Mouse (Mus musculus) hindbrain, embryonic 11.5 days (tissue): ENCODE data around the gene Ndel1. TPM values are rescaled to one million over a fixed set of nuclear protein-coding genes. Genes with fewer than 3 reads are reported as not detected.

Source experiments
- ATAC-seq: fragments of 200-750 bp; cut with Nextera tagmentation; 2 replicates; pipeline ENCODE4 v1.8.0; 2017; ENCODE audit warnings: mild to moderate bottlenecking, moderate TSS enrichment, moderate library complexity; ENCODE audit not compliant: low FRiP score
- DNase-seq: peaks from one replicate; pipeline ENCODE4 v3.0.0-alpha.2; 2015; ENCODE audit warnings: low spot score
- H3K27ac ChIP-seq: fragments of 300-500 bp; sonication (generic); 2 replicates; pipeline ENCODE4 v1.5.1; 2014; ENCODE audit warnings: mild to moderate bottlenecking, low read depth, low read length
- H3K27me3 ChIP-seq: fragments of 300-500 bp; sonication (generic); 2 replicates; pipeline ENCODE4 v1.6.1; 2014; ENCODE audit warnings: mild to moderate bottlenecking, low read length, moderate library complexity, mixed read lengths; ENCODE audit not compliant: control insufficient read depth, insufficient read depth
- H3K36me3 ChIP-seq: fragments of 300-500 bp; sonication (generic); 2 replicates; pipeline ENCODE4 v1.6.1; 2014; ENCODE audit warnings: mild to moderate bottlenecking, low read length, moderate library complexity, mixed read lengths; ENCODE audit not compliant: control insufficient read depth, insufficient read depth
- H3K4me1 ChIP-seq: fragments of 300-500 bp; sonication (generic); replicated peaks from 2 replicates; pipeline ENCODE4 v1.6.1; 2014; ENCODE audit warnings: low read length, mixed read lengths; ENCODE audit not compliant: control insufficient read depth, insufficient read depth
- H3K4me2 ChIP-seq: fragments of 300-500 bp; sonication (generic); replicated peaks from 2 replicates; pipeline ENCODE4 v1.6.1; 2014; ENCODE audit warnings: mild to moderate bottlenecking, low read depth, low read length
- H3K4me3 ChIP-seq: fragments of 300-500 bp; sonication (generic); 2 replicates; pipeline ENCODE4 v1.5.1; 2014; ENCODE audit warnings: low read depth, low read length
- H3K9ac ChIP-seq: fragments of 300-500 bp; sonication (generic); 2 replicates; pipeline ENCODE4 v1.6.1; 2014; ENCODE audit warnings: low read depth, low read length
- H3K9me3 ChIP-seq: fragments of 300-500 bp; sonication (generic); 2 replicates; pipeline ENCODE4 v1.6.1; 2016; ENCODE audit warnings: low read length; ENCODE audit not compliant: control insufficient read depth
- WGBS: fragments of 180-500 bp; shearing (Covaris S2); extraction: QIAGEN DNeasy Blood & Tissue Kit; methylation state at CpG from one replicate; pipeline ENCODE4 v1.1.7; 2014; 5-methylcytosine and 5-hydroxymethylcytosine counted together
- polyA plus RNA-seq: library from polyadenylated mRNA; unstranded; fragments of >200 nt; fragmentation: Nextera tagmentation; extraction: Ambion mirVana; gene quantifications from 2 replicates; pipeline ENCODE4 v1.2.1, GENCODE M21; 2014

Gene Ndel1
- polyA plus RNA-seq, result 53.3 and 55.0 TPM in 2 replicates

DNA sequence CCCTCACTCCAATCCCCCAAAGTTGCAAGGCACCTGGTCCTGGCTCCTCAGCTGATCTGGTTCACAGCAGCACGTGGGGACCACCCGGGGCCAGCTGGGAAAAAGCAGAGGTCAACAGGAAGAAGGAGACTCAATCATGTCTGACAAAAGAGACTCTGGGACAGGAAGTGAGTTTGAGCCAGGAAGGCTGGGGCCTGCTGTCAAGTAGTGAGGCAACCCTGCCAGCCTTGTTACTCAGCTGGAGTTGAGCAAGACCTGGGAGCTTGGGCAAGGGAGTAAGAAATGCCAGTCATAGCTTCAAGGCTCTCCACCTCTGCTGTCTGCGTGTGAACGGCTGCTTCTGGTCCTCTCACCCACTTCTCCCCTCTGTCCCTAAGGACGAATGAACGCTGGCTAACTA, at the start of gene Ndel1:
Gene Ndel1, minus strand, starts transcription at position 111 of the 400 bp plus-strand sequence.
- no peaks in the 10 kb centered on the region for H3K36me3 ChIP-seq
- no peaks in the 10 kb centered on the region for H3K9me3 ChIP-seq
- no peak within 1 kb of the TSS for H3K4me2 ChIP-seq
- no peak for DNase-seq
- H3K4me1 ChIP-seq, result no peaks in the 10 kb centered on the region
- no peak for ATAC-seq
- H3K9ac ChIP-seq, result no peak within 1 kb of the TSS
- H3K27me3 ChIP-seq, result no peaks in the 10 kb centered on the region
- no peak within 1 kb of the TSS for H3K4me3 ChIP-seq
- H3K27ac ChIP-seq, result no peak within 1 kb of the TSS
- WGBS, result 64% methylated on average over 6 of the region's 6 CpGs

GRCm38 (mm10) chr11:68914566-68914965, 42.9 kb upstream of the Ndel1 start:
- ATAC-seq (no peak), DNase-seq (no peak)
- Histone ChIP-seq H3K9ac (no peak overlapping the region), H3K9me3 (no peaks in the 10 kb centered on the region), H3K36me3 (no peaks in the 10 kb centered on the region), H3K27me3 (no peaks in the 10 kb centered on the region), H3K4me2 (no peak overlapping the region), H3K27ac (no peak overlapping the region), H3K4me1 (no peaks in the 10 kb centered on the region), H3K4me3 (no peak overlapping the region)
- WGBS, result 93% methylated on average over 4 of the region's 4 CpGs

- Histone ChIP-seq H3K9ac (no peak overlapping the region), H3K4me1 (no peaks in the 10 kb centered on the region), H3K4me2 (no peak overlapping the region), H3K4me3 (no peak overlapping the region), H3K27ac (no peak overlapping the region), H3K9me3 (no peaks in the 10 kb centered on the region), H3K36me3 (no peaks in the 10 kb centered on the region), H3K27me3 (no peaks in the 10 kb centered on the region)
- DNase-seq (no peak), ATAC-seq (no peak)
- WGBS, result 74% methylated on average over 14 of the region's 14 CpGs
These were observed 40.0 kb upstream of the Ndel1 start for GRCm38 (mm10) chr11:68911531-68912177.

DNA sequence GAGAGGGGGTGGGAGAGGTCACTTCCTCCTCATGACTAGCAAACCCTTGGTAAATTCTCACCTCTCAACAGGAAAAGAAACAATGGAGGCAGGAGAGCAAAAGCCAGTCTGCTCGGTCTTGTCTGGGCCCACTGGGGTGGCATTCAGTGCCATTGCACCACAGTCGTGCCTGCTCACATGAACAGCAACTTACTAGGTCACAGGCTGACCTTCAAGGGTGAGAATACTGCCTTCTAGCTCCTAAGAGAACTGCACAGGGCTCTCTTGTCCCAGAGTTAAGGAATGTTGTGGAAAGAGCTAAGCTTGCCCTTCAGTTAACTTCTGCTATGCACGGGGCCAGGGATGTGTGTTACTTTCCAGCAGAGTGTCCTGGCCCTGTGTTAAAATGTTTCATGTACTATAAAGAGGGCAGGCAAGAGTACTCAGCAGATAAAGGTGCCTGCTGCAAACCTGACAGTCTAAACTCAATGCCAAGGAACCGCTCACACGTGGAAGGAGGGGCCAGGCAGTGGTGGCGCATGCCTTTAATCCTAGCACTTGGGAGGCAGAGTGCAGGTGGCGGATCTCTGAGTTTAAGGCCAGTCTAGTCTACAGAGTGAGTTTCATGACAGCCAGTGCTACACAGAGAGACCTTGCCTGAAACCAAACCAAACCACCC, 37.3 kb upstream of the Ndel1 start:
- Histone ChIP-seq H3K4me3 (no peak overlapping the region), H3K4me1 (no peaks in the 10 kb centered on the region), H3K9me3 (no peaks in the 10 kb centered on the region), H3K9ac (no peak overlapping the region), H3K36me3 (peaks cover 6% of the 10 kb centered on the region; the same call in 1 of the 2 replicates), H3K4me2 (no peak overlapping the region), H3K27me3 (no peaks in the 10 kb centered on the region), H3K27ac (no peak overlapping the region)
- DNase-seq (no peak), ATAC-seq (no peak)
- 53% methylated on average over 7 of the region's 7 CpGs for WGBS

- WGBS, result 71% methylated on average over 3 of the region's 3 CpGs
- DNase-seq, result no peak
- H3K27ac ChIP-seq, result no peak overlapping the region
- no peaks in the 10 kb centered on the region; the same call in 1 of the 2 replicates for H3K4me1 ChIP-seq
- H3K36me3 ChIP-seq, result peaks cover 8% of the 10 kb centered on the region; the same call in 1 of the 2 replicates
- H3K27me3 ChIP-seq, result no peaks in the 10 kb centered on the region
- no peak overlapping the region for H3K4me2 ChIP-seq
- no peak overlapping the region for H3K9ac ChIP-seq
- ATAC-seq, result no peak
- no peaks in the 10 kb centered on the region for H3K9me3 ChIP-seq
- H3K4me3 ChIP-seq, result no peak overlapping the region
These were observed 35.6 kb upstream of the Ndel1 start for GRCm38 (mm10) chr11:68907251-68907650.

- Histone ChIP-seq H3K9me3 (no peaks in the 10 kb centered on the region), H3K36me3 (peaks cover 8% of the 10 kb centered on the region; the same call in 1 of the 2 replicates), H3K27ac (no peak overlapping the region), H3K4me1 (no peaks in the 10 kb centered on the region; the same call in 1 of the 2 replicates), H3K27me3 (no peaks in the 10 kb centered on the region), H3K4me2 (no peak overlapping the region), H3K4me3 (no peak overlapping the region), H3K9ac (no peak overlapping the region)
- 86% methylated on average over 4 of the region's 4 CpGs for WGBS
- ATAC-seq (no peak), DNase-seq (no peak)
These were observed 34.8 kb upstream of the Ndel1 start for GRCm38 (mm10) chr11:68906461-68906790.

DNA sequence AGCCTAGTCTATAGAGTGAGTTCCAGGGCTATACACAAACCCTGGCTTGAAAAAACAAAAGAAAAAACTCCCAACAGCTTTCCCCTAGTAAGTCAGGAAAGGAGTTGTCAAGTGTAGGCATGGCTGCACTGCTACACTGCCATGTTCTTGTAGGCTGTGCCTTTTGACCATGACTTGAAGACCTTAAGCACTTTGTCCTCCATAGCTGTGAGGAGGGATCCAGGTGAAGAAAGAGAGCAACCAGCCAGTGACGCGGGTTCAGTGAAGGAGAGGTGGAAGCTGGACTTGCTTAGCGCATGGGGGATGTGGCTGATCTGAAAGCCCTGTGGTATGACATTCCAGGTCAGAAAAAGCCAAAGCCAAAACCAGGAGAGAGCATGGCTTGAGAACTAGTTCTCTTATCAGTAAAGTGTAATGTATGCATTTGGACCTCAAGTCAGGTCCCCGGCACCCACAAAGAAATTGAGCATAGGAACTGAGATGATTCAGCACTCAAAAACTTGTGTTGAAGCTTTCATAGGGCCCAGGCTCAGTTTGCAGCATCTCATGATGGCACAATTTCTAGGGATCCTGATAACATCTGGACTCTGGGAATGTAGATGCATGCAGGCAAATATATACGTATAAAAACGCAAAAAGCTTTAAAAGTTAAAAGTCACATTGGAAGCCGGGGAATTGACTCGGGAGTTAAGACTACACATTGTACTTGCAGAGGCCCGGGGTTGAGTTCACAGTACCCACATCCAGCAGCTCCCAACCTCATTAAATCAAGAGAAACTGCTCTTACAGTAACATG, 34.2 kb upstream of the Ndel1 start:
- H3K27ac ChIP-seq, result no peak overlapping the region
- WGBS, result 90% methylated on average over 9 of the region's 9 CpGs
- H3K4me1 ChIP-seq, result no peaks in the 10 kb centered on the region; the same call in 1 of the 2 replicates
- no peak overlapping the region for H3K4me3 ChIP-seq
- no peak overlapping the region for H3K9ac ChIP-seq
- H3K9me3 ChIP-seq, result no peaks in the 10 kb centered on the region
- no peak for ATAC-seq
- no peaks in the 10 kb centered on the region for H3K27me3 ChIP-seq
- no peak for DNase-seq
- peaks cover 8% of the 10 kb centered on the region; the same call in 1 of the 2 replicates for H3K36me3 ChIP-seq
- no peak overlapping the region for H3K4me2 ChIP-seq

- ATAC-seq, result no peak
- no peak overlapping the region for H3K4me2 ChIP-seq
- H3K27ac ChIP-seq, result no peak overlapping the region
- WGBS, result 91% methylated on average over 3 of the region's 3 CpGs
- no peak overlapping the region for H3K9ac ChIP-seq
- H3K4me3 ChIP-seq, result no peak overlapping the region
- no peaks in the 10 kb centered on the region; the same call in 1 of the 2 replicates for H3K4me1 ChIP-seq
- H3K36me3 ChIP-seq, result peaks cover 8% of the 10 kb centered on the region; the same call in 1 of the 2 replicates
- no peaks in the 10 kb centered on the region for H3K27me3 ChIP-seq
- H3K9me3 ChIP-seq, result no peaks in the 10 kb centered on the region
- DNase-seq, result no peak
These were observed 33.5 kb upstream of the Ndel1 start for GRCm38 (mm10) chr11:68905138-68905531.
